Mouse (Mus musculus): ENCODE results near the gene Mrpl53.

The Mrpl53 gene

GRCm38 (mm10) chr6:83108762-83109668 is at the start of gene Mrpl53:
Mrpl53 (plus strand) TSS chr6:83109040.
- no peak for TF ChIP-seq POU5F1 (IDR thresholded peaks at IDR 0.05; ENCODE audit: borderline replicate concordance, low read length)
- no peak for TF ChIP-seq CTCF (conservative IDR thresholded peaks at IDR 0.05; ENCODE audit: low read length)
- no peak for TF ChIP-seq NANOG (IDR thresholded peaks at IDR 0.05; ENCODE audit: borderline replicate concordance, low read length)
- Histone ChIP-seq H3K4me3 (replicated peaks; ENCODE audit: low read length) (peak within 1 kb of the TSS; percentile 98), H3K36me3 (ENCODE audit: insufficient read depth, low read length) (peaks cover 25% of the 10 kb centered on the region), H3K27me3 (ENCODE audit: insufficient read depth, low read length) (peaks cover 7% of the 10 kb centered on the region; the same call in 1 of the 2 replicates), H3K4me1 (replicated peaks; ENCODE audit: low read depth, low read length) (peaks cover 32% of the 10 kb centered on the region), H3K9me3 (ENCODE audit: low read length) (no peaks in the 10 kb centered on the region)

DNA sequence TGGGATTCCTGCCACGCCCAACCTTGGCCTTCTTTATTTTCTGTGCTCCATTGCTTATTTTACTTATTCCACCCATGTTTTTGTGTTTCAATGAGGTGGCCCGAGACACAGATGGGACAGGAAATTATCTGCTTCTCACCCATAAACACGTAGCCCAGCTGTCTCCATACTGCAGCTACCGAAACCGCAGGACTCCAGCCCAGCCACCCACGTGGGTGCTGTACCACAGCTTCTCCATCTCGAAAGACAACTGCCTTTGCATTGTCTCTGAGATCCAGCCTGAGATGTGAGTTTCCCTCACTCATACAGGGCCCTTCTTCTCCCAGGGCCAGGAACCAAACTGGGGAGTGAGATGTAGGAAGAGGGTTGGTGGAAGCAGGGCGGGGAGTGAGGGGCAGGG is 42.8 kb upstream of the Mrpl53 start:
- peaks cover 94% of the 10 kb centered on the region for H3K27me3 ChIP-seq (ENCODE audit: insufficient read depth, low read length)
- TF ChIP-seq POU5F1 (IDR thresholded peaks at IDR 0.05; ENCODE audit: borderline replicate concordance, low read length) (no peak), NANOG (IDR thresholded peaks at IDR 0.05; ENCODE audit: borderline replicate concordance, low read length) (no peak), CTCF (conservative IDR thresholded peaks at IDR 0.05; ENCODE audit: low read length) (no peak)
- no peaks in the 10 kb centered on the region for H3K9me3 ChIP-seq (ENCODE audit: low read length)
- no peaks in the 10 kb centered on the region for H3K36me3 ChIP-seq (ENCODE audit: insufficient read depth, low read length)
- peaks cover 53% of the 10 kb centered on the region for H3K4me1 ChIP-seq (replicated peaks; ENCODE audit: low read depth, low read length)
- peak overlapping the region; percentile 3; the same call in 1 of the 2 replicates for H3K4me3 ChIP-seq (replicated peaks; ENCODE audit: low read length)

- Histone ChIP-seq H3K4me1 (replicated peaks; ENCODE audit: low read depth, low read length) (peaks cover 58% of the 10 kb centered on the region), H3K9me3 (ENCODE audit: low read length) (no peaks in the 10 kb centered on the region), H3K27me3 (ENCODE audit: insufficient read depth, low read length) (peaks cover 98% of the 10 kb centered on the region), H3K4me3 (replicated peaks; ENCODE audit: low read length) (peak overlapping the region; percentile 3; the same call in 1 of the 2 replicates), H3K36me3 (ENCODE audit: insufficient read depth, low read length) (no peaks in the 10 kb centered on the region)
- TF ChIP-seq CTCF (conservative IDR thresholded peaks at IDR 0.05; ENCODE audit: low read length) (no peak), POU5F1 (IDR thresholded peaks at IDR 0.05; ENCODE audit: borderline replicate concordance, low read length) (no peak), NANOG (IDR thresholded peaks at IDR 0.05; ENCODE audit: borderline replicate concordance, low read length) (no peak)
These were observed 42.4 kb upstream of the Mrpl53 start for GRCm38 (mm10) chr6:83066441-83066840.

DNA sequence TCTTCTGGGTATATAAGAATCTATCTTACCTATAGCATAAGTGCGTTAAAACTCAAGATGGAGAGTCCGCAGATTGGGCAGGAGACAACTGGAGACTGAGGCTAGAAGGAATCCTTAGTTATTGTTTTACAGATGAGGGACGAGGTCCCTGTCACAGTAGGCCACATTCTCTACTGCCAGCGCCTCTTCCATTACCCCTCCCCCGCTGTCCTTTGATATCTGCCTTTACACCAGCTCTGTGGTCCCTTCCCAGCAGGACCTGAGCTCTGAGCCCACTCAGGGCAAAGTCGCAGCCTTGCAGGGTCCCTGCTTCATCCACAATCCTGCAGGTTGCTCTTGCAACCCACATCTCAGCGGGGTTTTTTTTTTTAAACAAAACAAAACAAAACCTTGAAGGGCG is 40.6 kb upstream of the Mrpl53 start:
- H3K27me3 ChIP-seq (ENCODE audit: insufficient read depth, low read length) = peaks cover 97% of the 10 kb centered on the region
- H3K4me1 ChIP-seq (replicated peaks; ENCODE audit: low read depth, low read length) = peaks cover 68% of the 10 kb centered on the region
- H3K9me3 ChIP-seq (ENCODE audit: low read length) = no peaks in the 10 kb centered on the region
- H3K4me3 ChIP-seq (replicated peaks; ENCODE audit: low read length) = peak overlapping the region; percentile 70
- H3K36me3 ChIP-seq (ENCODE audit: insufficient read depth, low read length) = no peaks in the 10 kb centered on the region
- TF ChIP-seq NANOG (IDR thresholded peaks at IDR 0.05; ENCODE audit: borderline replicate concordance, low read length) (no peak), CTCF (conservative IDR thresholded peaks at IDR 0.05; ENCODE audit: low read length) (no peak), POU5F1 (IDR thresholded peaks at IDR 0.05; ENCODE audit: borderline replicate concordance, low read length) (no peak)

DNA sequence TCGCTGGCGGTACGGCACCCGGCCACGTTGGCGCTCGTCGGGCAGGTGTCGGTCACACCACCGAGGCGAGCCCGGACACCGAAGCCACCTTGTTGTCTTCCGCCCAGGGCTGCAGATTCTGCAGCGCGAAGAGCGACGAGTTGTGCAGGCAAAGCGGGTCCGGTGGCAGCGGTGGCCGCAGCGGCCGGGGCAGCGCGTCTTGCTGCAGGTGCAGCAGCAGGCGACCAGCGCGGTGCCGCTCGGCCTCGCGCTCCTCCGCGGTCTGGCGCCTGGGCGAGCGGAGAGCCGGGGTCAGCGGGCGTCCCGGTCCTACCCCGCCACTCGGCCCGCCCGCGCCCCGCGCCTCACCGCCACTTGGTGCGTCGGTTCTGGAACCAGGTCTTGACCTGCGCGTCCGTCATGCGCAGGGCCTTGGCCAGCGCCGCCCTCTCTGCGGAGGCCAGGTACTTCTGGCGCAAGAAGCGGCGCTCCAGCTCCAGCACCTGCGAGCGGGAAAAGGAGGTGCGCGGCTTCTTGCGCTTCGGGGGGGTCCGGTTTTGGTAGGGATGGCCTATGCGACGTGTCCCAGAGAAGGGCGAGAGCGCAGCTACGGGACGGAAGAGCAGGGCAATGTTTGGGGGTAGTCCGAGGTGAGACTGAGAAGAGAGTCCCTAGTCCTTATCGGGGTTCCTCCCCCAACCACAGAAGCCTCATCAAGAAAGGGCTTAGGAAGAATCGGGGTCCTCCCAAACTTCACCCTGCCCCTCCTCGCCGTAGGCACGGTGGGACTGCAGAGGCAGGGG is 39.9 kb upstream of the Mrpl53 start:
- TF ChIP-seq NANOG (IDR thresholded peaks at IDR 0.05; ENCODE audit: borderline replicate concordance, low read length) (no peak), CTCF (conservative IDR thresholded peaks at IDR 0.05; ENCODE audit: low read length) (no peak), POU5F1 (IDR thresholded peaks at IDR 0.05; ENCODE audit: borderline replicate concordance, low read length) (no peak)
- H3K27me3 ChIP-seq (ENCODE audit: insufficient read depth, low read length) = peaks cover 96% of the 10 kb centered on the region
- H3K36me3 ChIP-seq (ENCODE audit: insufficient read depth, low read length) = no peaks in the 10 kb centered on the region
- H3K4me3 ChIP-seq (replicated peaks; ENCODE audit: low read length) = peak overlapping the region; percentile 70
- H3K4me1 ChIP-seq (replicated peaks; ENCODE audit: low read depth, low read length) = peaks cover 68% of the 10 kb centered on the region
- H3K9me3 ChIP-seq (ENCODE audit: low read length) = no peaks in the 10 kb centered on the region

GRCm38 (mm10) chr6:83069488-83070246 is 39.2 kb upstream of the Mrpl53 start:
- peaks cover 96% of the 10 kb centered on the region for H3K27me3 ChIP-seq (ENCODE audit: insufficient read depth, low read length)
- TF ChIP-seq NANOG (IDR thresholded peaks at IDR 0.05; ENCODE audit: borderline replicate concordance, low read length) (no peak), POU5F1 (IDR thresholded peaks at IDR 0.05; ENCODE audit: borderline replicate concordance, low read length) (no peak), CTCF (conservative IDR thresholded peaks at IDR 0.05; ENCODE audit: low read length) (no peak)
- no peaks in the 10 kb centered on the region for H3K9me3 ChIP-seq (ENCODE audit: low read length)
- no peaks in the 10 kb centered on the region for H3K36me3 ChIP-seq (ENCODE audit: insufficient read depth, low read length)
- peaks cover 61% of the 10 kb centered on the region for H3K4me1 ChIP-seq (replicated peaks; ENCODE audit: low read depth, low read length)
- H3K4me3 ChIP-seq (replicated peaks; ENCODE audit: low read length) = peak overlapping the region; percentile 70

DNA sequence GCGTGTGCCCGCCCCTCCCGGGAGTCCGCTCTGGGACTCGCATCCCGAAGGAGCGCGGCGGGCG is 38.8 kb upstream of the Mrpl53 start, which contains the start of gene Tlx2:
Tlx2 (minus strand) TSS at position 47 of the 64 bp plus-strand sequence.
- TF ChIP-seq POU5F1 (IDR thresholded peaks at IDR 0.05; ENCODE audit: borderline replicate concordance, low read length) = no peak
- no peak for TF ChIP-seq CTCF (conservative IDR thresholded peaks at IDR 0.05; ENCODE audit: low read length)
- no peak for TF ChIP-seq NANOG (IDR thresholded peaks at IDR 0.05; ENCODE audit: borderline replicate concordance, low read length)

More for the DNA sequence above, 38.8 kb upstream of the Mrpl53 start, which contains the start of gene Tlx2:
- Histone ChIP-seq H3K9me3 (ENCODE audit: low read length) (no peaks in the 10 kb centered on the region), H3K4me1 (replicated peaks; ENCODE audit: low read depth, low read length) (peaks cover 59% of the 10 kb centered on the region), H3K36me3 (ENCODE audit: insufficient read depth, low read length) (no peaks in the 10 kb centered on the region), H3K4me3 (replicated peaks; ENCODE audit: low read length) (peak within 1 kb of the TSS; percentile 70), H3K27me3 (ENCODE audit: insufficient read depth, low read length) (peaks cover 93% of the 10 kb centered on the region)
